Mouse (Mus musculus) forebrain, postnatal 0 days (tissue): ENCODE measurements around the gene 2610528J11Rik. TPM values are rescaled to one million over a fixed set of nuclear protein-coding genes. Genes with fewer than 3 reads are reported as not detected.

ENCODE experiments used
- ATAC-seq: fragments of 200-750 bp; cut with Nextera tagmentation; 2 replicates; pipeline ENCODE4 v1.8.0; 2017; ENCODE audit warnings: mild to moderate bottlenecking, moderate library complexity
- DNase-seq: peaks from one replicate; pipeline ENCODE4 v3.0.0-alpha.2; 2015
- H3K27ac ChIP-seq: fragments of 300-500 bp; sonication (generic); 2 replicates; pipeline ENCODE4 v1.5.1; 2014; ENCODE audit warnings: low read depth, mild to moderate bottlenecking, antibody characterized with exemption, low read length, moderate library complexity, mixed read lengths
- H3K27me3 ChIP-seq: fragments of 300-500 bp; sonication (generic); 2 replicates; pipeline ENCODE4 v1.6.1; 2014; ENCODE audit warnings: mild to moderate bottlenecking, low read length, mixed read lengths; ENCODE audit not compliant: insufficient read depth
- H3K36me3 ChIP-seq: fragments of 300-500 bp; sonication (generic); 2 replicates; pipeline ENCODE4 v1.6.1; 2014; ENCODE audit warnings: mild to moderate bottlenecking, moderate library complexity; ENCODE audit not compliant: insufficient read depth
- H3K4me1 ChIP-seq: fragments of 300-500 bp; sonication (generic); 2 replicates; pipeline ENCODE4 v1.6.1; 2014; ENCODE audit warnings: antibody characterized with exemption; ENCODE audit not compliant: insufficient read depth
- H3K4me2 ChIP-seq: fragments of 300-500 bp; sonication (generic); 2 replicates; pipeline ENCODE4 v1.6.1; 2014; ENCODE audit warnings: low read depth, mild to moderate bottlenecking, moderate library complexity
- H3K4me3 ChIP-seq: fragments of 300-500 bp; sonication (generic); 2 replicates; pipeline ENCODE4 v1.5.1; 2014; ENCODE audit warnings: low read depth, low read length, mixed read lengths
- H3K9ac ChIP-seq: fragments of 300-500 bp; sonication (generic); 2 replicates; pipeline ENCODE4 v1.6.1; 2014; ENCODE audit warnings: mild to moderate bottlenecking
- H3K9me3 ChIP-seq: fragments of 300-500 bp; sonication (generic); 2 replicates; pipeline ENCODE4 v1.6.1; 2016; ENCODE audit warnings: low read length
- CTCF ChIP-seq: sonication (generic); IDR thresholded peaks from 2 replicates; pipeline ENCODE4 v1.5.1; 2016; ENCODE audit warnings: antibody characterized with exemption, control low read depth, low read depth
- WGBS: fragments of 180-500 bp; shearing (Covaris S2); extraction: QIAGEN DNeasy Blood & Tissue Kit; methylation state at CpG from one replicate; pipeline ENCODE4 v1.1.7; 2014; 5-methylcytosine and 5-hydroxymethylcytosine counted together
- polyA plus RNA-seq: library from polyadenylated mRNA; unstranded; fragments of >200 nt; fragmentation: Nextera tagmentation; extraction: Ambion mirVana; gene quantifications from 2 replicates; pipeline ENCODE4 v1.2.1, GENCODE M21; 2015
- total RNA-seq: library from RNA; depleted of rRNA; stranded (reverse); fragments of >200 nt; gene quantifications from 2 replicates; pipeline ENCODE4 v1.2.3, GENCODE M21; 2014; rRNA removed

2610528J11Rik gene
- total and polyA plus RNA-seq, 2 experiments from 2014 or later: not detected

- ATAC-seq: peak; percentile 74
- H3K27ac ChIP-seq: no peak overlapping the region
- no peak overlapping the region for H3K4me3 ChIP-seq
Observed at GRCm38 (mm10) chr4:118576097-118576496, 49.3 kb downstream of the 2610528J11Rik start.

GRCm38 (mm10) chr4:118579313-118579712, 52.5 kb downstream of the 2610528J11Rik start:
- Histone ChIP-seq H3K4me2 (no peak overlapping the region), H3K4me3 (no peak overlapping the region), H3K9me3 (no peaks in the 10 kb centered on the region), H3K27me3 (no peaks in the 10 kb centered on the region), H3K4me1 (no peaks in the 10 kb centered on the region), H3K9ac (no peak overlapping the region), H3K27ac (no peak overlapping the region), H3K36me3 (no peaks in the 10 kb centered on the region)
- no peak for ATAC-seq
- 46% methylated on average over 13 of the region's 13 CpGs for WGBS
- DNase-seq: no peak
- TF ChIP-seq CTCF: peak; percentile 57

More at GRCm38 (mm10) chr4:118576097-118576496, 49.3 kb downstream of the 2610528J11Rik start:
- H3K9me3 ChIP-seq: no peaks in the 10 kb centered on the region
- peak; percentile 93 for TF ChIP-seq CTCF
- no peaks in the 10 kb centered on the region for H3K36me3 ChIP-seq
- peak; percentile 91 for DNase-seq
- H3K4me1 ChIP-seq: no peaks in the 10 kb centered on the region
- H3K4me2 ChIP-seq: no peak overlapping the region
- no peak overlapping the region for H3K9ac ChIP-seq
- no peaks in the 10 kb centered on the region for H3K27me3 ChIP-seq
- WGBS: 9% methylated on average over 6 of the region's 6 CpGs

Other genes with a start within 250 kb of the 2610528J11Rik start
- gene Ptprf, start 235.6 kb upstream of the 2610528J11Rik start, total RNA-seq: 109 and 120 TPM in 2 replicates
- gene Ptprf, start 235.6 kb upstream of the 2610528J11Rik start, polyA plus RNA-seq: 30.5 and 45.0 TPM in 2 replicates
- 13.5 and 21.1 TPM in 2 replicates for gene Szt2, start 117.7 kb upstream of the 2610528J11Rik start, total RNA-seq
- gene Szt2, start 117.7 kb upstream of the 2610528J11Rik start, polyA plus RNA-seq: 1.6 and 3.4 TPM in 2 replicates
- gene Med8, start 117.7 kb upstream of the 2610528J11Rik start, total RNA-seq: 79.6 and 82.9 TPM in 2 replicates
- 86.6 and 96.2 TPM in 2 replicates for gene Med8, start 117.7 kb upstream of the 2610528J11Rik start, polyA plus RNA-seq
- gene Elovl1, start 98.9 kb upstream of the 2610528J11Rik start, total RNA-seq: 10.2 and 13.9 TPM in 2 replicates
- 22.2 and 22.3 TPM in 2 replicates for gene Elovl1, start 98.9 kb upstream of the 2610528J11Rik start, polyA plus RNA-seq
- 17.6 and 21.6 TPM in 2 replicates for gene Cdc20, start 89.6 kb upstream of the 2610528J11Rik start, total RNA-seq
- 24.1 and 27.1 TPM in 2 replicates for gene Cdc20, start 89.6 kb upstream of the 2610528J11Rik start, polyA plus RNA-seq
- gene Mpl, start 69.5 kb upstream of the 2610528J11Rik start, total RNA-seq: not detected in 2 replicates
- 0.10 TPM in 1 of 2 replicates, not detected in the other for gene Mpl, start 69.5 kb upstream of the 2610528J11Rik start, polyA plus RNA-seq
- 10.4 and 14.9 TPM in 2 replicates for gene Tie1, start 36.9 kb upstream of the 2610528J11Rik start, total RNA-seq
- 9.5 and 9.8 TPM in 2 replicates for gene Tie1, start 36.9 kb upstream of the 2610528J11Rik start, polyA plus RNA-seq
- 0.31 TPM in 1 of 2 replicates, not detected in the other for gene Tmem125, start 17.0 kb downstream of the 2610528J11Rik start, total RNA-seq
- gene Tmem125, start 17.0 kb downstream of the 2610528J11Rik start, polyA plus RNA-seq: 0.29 and 0.39 TPM in 2 replicates
- gene Cfap57, start 93.8 kb downstream of the 2610528J11Rik start, total RNA-seq: 0.69 and 2.0 TPM in 2 replicates
- gene Cfap57, start 93.8 kb downstream of the 2610528J11Rik start, polyA plus RNA-seq: 0.89 and 1.3 TPM in 2 replicates
- 48.9 and 56.3 TPM in 2 replicates for gene Ebna1bp2, start 93.8 kb downstream of the 2610528J11Rik start, total RNA-seq
- gene Ebna1bp2, start 93.8 kb downstream of the 2610528J11Rik start, polyA plus RNA-seq: 97.7 and 104 TPM in 2 replicates
- not detected in 2 replicates for gene Olfr62, start 132.0 kb downstream of the 2610528J11Rik start, total RNA-seq
- not detected in 2 replicates for gene Olfr62, start 132.0 kb downstream of the 2610528J11Rik start, polyA plus RNA-seq
- not detected in 2 replicates for gene Olfr1342, start 165.8 kb downstream of the 2610528J11Rik start, total RNA-seq
- gene Olfr1342, start 165.8 kb downstream of the 2610528J11Rik start, polyA plus RNA-seq: not detected in 2 replicates
- gene Olfr1341, start 176.5 kb downstream of the 2610528J11Rik start, total RNA-seq: not detected in 2 replicates
- gene Olfr1341, start 176.5 kb downstream of the 2610528J11Rik start, polyA plus RNA-seq: not detected in 2 replicates
- gene Olfr1340, start 193.1 kb downstream of the 2610528J11Rik start, total RNA-seq: not detected in 2 replicates
- 0.10 TPM in 1 of 2 replicates, not detected in the other for gene Olfr1340, start 193.1 kb downstream of the 2610528J11Rik start, polyA plus RNA-seq
- gene Olfr1339, start 205.2 kb downstream of the 2610528J11Rik start, total RNA-seq: not detected in 2 replicates
- not detected in 2 replicates for gene Olfr1339, start 205.2 kb downstream of the 2610528J11Rik start, polyA plus RNA-seq
- gene Olfr1338, start 231.7 kb downstream of the 2610528J11Rik start, total RNA-seq: not detected in 2 replicates
- not detected in 2 replicates for gene Olfr1338, start 231.7 kb downstream of the 2610528J11Rik start, polyA plus RNA-seq